Mouse (Mus musculus) forebrain, embryonic 14.5 days (tissue): ENCODE results near the gene Irx4. TPM values are rescaled to one million over a fixed set of nuclear protein-coding genes. Genes with fewer than 3 reads are reported as not detected.

Source experiments
- ATAC-seq: fragments of 200-750 bp; cut with Nextera tagmentation; 2 replicates; pipeline ENCODE4 v1.8.0; 2017; ENCODE audit warnings: mild to moderate bottlenecking, moderate library complexity
- DNase-seq: peaks from one replicate; pipeline ENCODE4 v3.0.0-alpha.2; 2015; ENCODE audit warnings: low spot score
- H3K27ac ChIP-seq: fragments of 300-500 bp; sonication (generic); 2 replicates; pipeline ENCODE4 v1.5.1; 2014; ENCODE audit warnings: low read depth, mild to moderate bottlenecking, control low read depth, low read length, moderate library complexity
- H3K27me3 ChIP-seq: fragments of 300-500 bp; sonication (generic); replicated peaks from 2 replicates; pipeline ENCODE4 v1.6.1; 2014; ENCODE audit warnings: low read length, control low read depth, mixed read lengths; ENCODE audit not compliant: control insufficient read depth, insufficient read depth
- H3K36me3 ChIP-seq: fragments of 300-500 bp; sonication (generic); 2 replicates; pipeline ENCODE4 v1.6.1; 2014; ENCODE audit warnings: low read length, control low read depth; ENCODE audit not compliant: control insufficient read depth, insufficient read depth
- H3K4me1 ChIP-seq: fragments of 300-500 bp; sonication (generic); 2 replicates; pipeline ENCODE4 v1.6.1; 2014; ENCODE audit warnings: antibody characterized with exemption, low read length, control low read depth; ENCODE audit not compliant: control insufficient read depth, insufficient read depth
- H3K4me2 ChIP-seq: fragments of 300-500 bp; sonication (generic); 2 replicates; pipeline ENCODE4 v1.6.1; 2014; ENCODE audit warnings: mild to moderate bottlenecking, control low read depth, low read length
- H3K4me3 ChIP-seq: fragments of 300-500 bp; sonication (generic); 2 replicates; pipeline ENCODE4 v1.5.1; 2014; ENCODE audit warnings: low read depth, low read length, control low read depth
- H3K9ac ChIP-seq: fragments of 300-500 bp; sonication (generic); 2 replicates; pipeline ENCODE4 v1.6.1; 2014; ENCODE audit warnings: mild to moderate bottlenecking, low read length, control low read depth, moderate library complexity
- H3K9me3 ChIP-seq: fragments of 300-500 bp; sonication (generic); replicated peaks from 2 replicates; pipeline ENCODE4 v1.6.1; 2016; ENCODE audit warnings: low read length, control low read depth, mixed read lengths; ENCODE audit not compliant: control insufficient read depth
- WGBS: fragments of 180-500 bp; shearing (Covaris S2); extraction: QIAGEN DNeasy Blood & Tissue Kit; methylation state at CpG from one replicate; pipeline ENCODE4 v1.1.7; 2014; 5-methylcytosine and 5-hydroxymethylcytosine counted together
- polyA plus RNA-seq: library from polyadenylated mRNA; unstranded; fragments of >200 nt; fragmentation: Nextera tagmentation; extraction: Ambion mirVana; gene quantifications from 2 replicates; pipeline ENCODE4 v1.2.1, GENCODE M21; 2014

The Irx4 gene
- polyA plus RNA-seq: 0.06 TPM in 1 of 2 replicates, not detected in the other

GRCm38 (mm10) chr13:73260354-73261035 is at the start of gene Irx4:
Gene Irx4 (plus strand): TSS chr13:73260479.
- H3K9me3 ChIP-seq: no peaks in the 10 kb centered on the region
- no peak within 1 kb of the TSS for H3K27ac ChIP-seq
- H3K4me2 ChIP-seq: peak within 1 kb of the TSS; percentile 55
- H3K4me3 ChIP-seq: peak within 1 kb of the TSS; percentile 31
- ATAC-seq: no peak
- peaks cover 8% of the 10 kb centered on the region; the same call in 1 of the 2 replicates for H3K4me1 ChIP-seq
- no peak within 1 kb of the TSS; the same call in 1 of the 2 replicates for H3K9ac ChIP-seq
- peaks cover 81% of the 10 kb centered on the region for H3K27me3 ChIP-seq
- no peaks in the 10 kb centered on the region for H3K36me3 ChIP-seq
- WGBS: 1% methylated on average over 80 of the region's 86 CpGs
- no peak for DNase-seq

- Histone ChIP-seq H3K27ac (no peak overlapping the region), H3K9me3 (no peaks in the 10 kb centered on the region), H3K4me1 (no peaks in the 10 kb centered on the region), H3K27me3 (no peaks in the 10 kb centered on the region), H3K36me3 (no peaks in the 10 kb centered on the region), H3K4me2 (no peak overlapping the region), H3K4me3 (no peak overlapping the region), H3K9ac (no peak overlapping the region)
- ATAC-seq: no peak
- peak; percentile 5 for DNase-seq
- WGBS: 74% methylated on average over 10 of the region's 10 CpGs
Observed at GRCm38 (mm10) chr13:73214301-73214700, 46.0 kb upstream of the Irx4 start.

GRCm38 (mm10) chr13:73236461-73236860 is 23.8 kb upstream of the Irx4 start:
- no peak overlapping the region for H3K27ac ChIP-seq
- H3K27me3 ChIP-seq: no peaks in the 10 kb centered on the region
- 57% methylated on average over 8 of the region's 8 CpGs for WGBS
- no peaks in the 10 kb centered on the region for H3K36me3 ChIP-seq
- no peak overlapping the region for H3K9ac ChIP-seq
- ATAC-seq: no peak
- H3K4me2 ChIP-seq: no peak overlapping the region
- no peak for DNase-seq
- no peak overlapping the region for H3K4me3 ChIP-seq
- no peaks in the 10 kb centered on the region for H3K9me3 ChIP-seq
- H3K4me1 ChIP-seq: no peaks in the 10 kb centered on the region

GRCm38 (mm10) chr13:73239191-73239746 is 21.0 kb upstream of the Irx4 start:
- no peak for ATAC-seq
- Histone ChIP-seq H3K27ac (no peak overlapping the region), H3K9me3 (peaks cover 7% of the 10 kb centered on the region; the same call in 1 of the 2 replicates), H3K27me3 (no peaks in the 10 kb centered on the region), H3K36me3 (no peaks in the 10 kb centered on the region), H3K4me2 (no peak overlapping the region), H3K9ac (no peak overlapping the region), H3K4me3 (no peak overlapping the region), H3K4me1 (no peaks in the 10 kb centered on the region)
- 72% methylated on average over 4 of the region's 4 CpGs for WGBS
- DNase-seq: no peak

GRCm38 (mm10) chr13:73242556-73242955 is 17.7 kb upstream of the Irx4 start:
- Histone ChIP-seq H3K36me3 (no peaks in the 10 kb centered on the region), H3K27ac (no peak overlapping the region), H3K27me3 (no peaks in the 10 kb centered on the region), H3K9me3 (peaks cover 8% of the 10 kb centered on the region; the same call in 1 of the 2 replicates), H3K4me2 (no peak overlapping the region), H3K9ac (no peak overlapping the region), H3K4me1 (no peaks in the 10 kb centered on the region), H3K4me3 (no peak overlapping the region)
- ATAC-seq (no peak), DNase-seq (no peak)
- WGBS: 91% methylated on average over 5 of the region's 5 CpGs

- ATAC-seq: no peak
- Histone ChIP-seq H3K4me2 (no peak overlapping the region), H3K27me3 (0 out of 2 replicates have a peak, but pooled peaks cover 7% of the 10 kb centered on the region), H3K27ac (no peak overlapping the region), H3K4me3 (no peak overlapping the region), H3K9ac (no peak overlapping the region), H3K36me3 (no peaks in the 10 kb centered on the region), H3K9me3 (peaks cover 8% of the 10 kb centered on the region; the same call in 1 of the 2 replicates), H3K4me1 (no peaks in the 10 kb centered on the region)
- no peak for DNase-seq
- 88% methylated on average over 4 of the region's 4 CpGs for WGBS
Observed at GRCm38 (mm10) chr13:73246961-73247360, 13.3 kb upstream of the Irx4 start.

GRCm38 (mm10) chr13:73251222-73251621 is 9.1 kb upstream of the Irx4 start:
- Histone ChIP-seq H3K9me3 (no peaks in the 10 kb centered on the region), H3K27me3 (0 out of 2 replicates have a peak, but pooled peaks cover 10% of the 10 kb centered on the region), H3K36me3 (no peaks in the 10 kb centered on the region), H3K4me2 (no peak overlapping the region), H3K4me1 (no peaks in the 10 kb centered on the region), H3K27ac (no peak overlapping the region), H3K9ac (no peak overlapping the region), H3K4me3 (no peak overlapping the region)
- DNase-seq: no peak
- ATAC-seq: no peak
- WGBS: 43% methylated on average over 7 of the region's 7 CpGs

- Histone ChIP-seq H3K27me3 (0 out of 2 replicates have a peak, but pooled peaks cover 10% of the 10 kb centered on the region), H3K4me2 (no peak overlapping the region), H3K4me1 (no peaks in the 10 kb centered on the region), H3K9ac (no peak overlapping the region), H3K4me3 (no peak overlapping the region), H3K27ac (no peak overlapping the region), H3K36me3 (no peaks in the 10 kb centered on the region), H3K9me3 (no peaks in the 10 kb centered on the region)
- ATAC-seq (no peak), DNase-seq (no peak)
- WGBS: 58% methylated on average over 5 of the region's 5 CpGs
Observed at GRCm38 (mm10) chr13:73252022-73252421, 8.3 kb upstream of the Irx4 start.

- ATAC-seq (no peak), DNase-seq (no peak)
- no peak overlapping the region for H3K27ac ChIP-seq
- H3K4me3 ChIP-seq: no peak overlapping the region
- 53% methylated on average over 4 of the region's 4 CpGs for WGBS
- H3K4me1 ChIP-seq: peaks cover 6% of the 10 kb centered on the region; the same call in 1 of the 2 replicates
- H3K9me3 ChIP-seq: no peaks in the 10 kb centered on the region
- no peak overlapping the region for H3K4me2 ChIP-seq
- H3K9ac ChIP-seq: no peak overlapping the region
- peaks cover 60% of the 10 kb centered on the region for H3K27me3 ChIP-seq
- no peaks in the 10 kb centered on the region for H3K36me3 ChIP-seq
Observed at GRCm38 (mm10) chr13:73258415-73258814, 1.9 kb upstream of the Irx4 start.
